Mouse (Mus musculus): ENCODE results near the gene Col4a3. TPM values are rescaled to one million over a fixed set of nuclear protein-coding genes. Genes with fewer than 3 reads are reported as not detected.

Col4a3 gene
- polyA plus RNA-seq, 1 experiment: 2.5 TPM

DNA sequence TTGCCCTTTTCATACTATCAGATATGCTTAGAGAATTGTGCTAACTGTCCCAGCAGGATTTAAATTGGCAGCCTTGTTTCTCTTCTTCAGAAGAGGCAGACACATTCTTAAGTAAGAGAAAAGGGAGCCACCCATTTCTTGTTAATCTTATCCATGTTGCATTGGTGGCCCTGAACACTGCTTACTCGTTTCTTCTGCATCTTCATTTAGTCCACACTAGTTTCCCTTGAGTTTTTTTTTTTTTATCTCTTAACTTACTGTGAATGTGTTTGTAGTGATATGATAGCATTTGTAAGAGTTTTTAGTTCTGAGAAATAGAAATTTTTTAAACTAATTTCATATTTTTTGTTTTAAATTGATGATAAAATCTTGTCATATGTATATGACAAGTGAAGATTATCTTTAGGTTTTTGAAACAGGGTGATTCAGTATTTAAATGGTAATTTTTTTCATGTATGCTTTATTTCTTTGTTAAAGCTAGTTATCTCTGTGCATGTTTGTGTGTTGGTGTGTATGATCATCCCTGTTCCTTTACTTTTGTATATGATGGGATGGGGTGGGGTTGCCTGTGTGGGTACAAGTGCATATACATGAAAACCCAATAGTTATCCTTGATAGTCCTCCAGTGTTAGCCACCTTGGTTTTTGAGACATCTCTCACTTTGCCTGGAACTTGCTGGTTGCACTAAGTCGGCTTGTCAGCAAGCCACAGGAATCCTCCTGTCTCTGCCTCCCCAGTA is 161.2 kb downstream of the Col4a3 start:
- Histone ChIP-seq H3K27ac (ENCODE audit: control insufficient read depth, insufficient read depth, low read depth, low read length, poor library complexity) (no peak overlapping the region), H3K4me3 (replicated peaks; ENCODE audit: control insufficient read depth, low read depth, low read length) (no peak overlapping the region), H3K4me1 (ENCODE audit: control insufficient read depth, insufficient read depth, low read length) (no peaks in the 10 kb centered on the region; the same call in 1 of the 2 replicates)
- TF ChIP-seq POLR2A (IDR thresholded peaks at IDR 0.05; ENCODE audit: borderline replicate concordance, control insufficient read depth, low read depth, low read length) (no peak), CTCF (IDR thresholded peaks at IDR 0.05; ENCODE audit: control insufficient read depth, insufficient read depth, low read length) (no peak)
- WGBS: 72% methylated on average over 2 of the region's 2 CpGs

DNA sequence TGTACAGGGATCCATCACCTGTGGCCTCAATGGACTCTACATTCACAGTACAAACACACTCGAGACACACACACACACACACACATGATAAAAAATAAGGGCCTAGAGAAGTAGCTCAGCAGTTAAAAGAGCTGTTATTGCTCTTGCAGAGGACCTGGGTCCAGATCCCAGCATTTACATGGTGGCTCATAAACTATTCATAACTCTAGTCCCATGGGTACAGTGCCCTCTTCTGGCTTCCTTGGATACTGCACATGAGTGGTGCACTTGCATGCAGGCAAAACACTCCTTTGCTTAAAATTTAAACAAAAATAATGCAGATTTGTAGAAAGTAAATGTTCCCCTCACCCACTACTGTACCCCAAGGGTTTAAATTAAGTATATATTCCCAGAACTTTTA is 172.8 kb downstream of the Col4a3 start:
- TF ChIP-seq CTCF (IDR thresholded peaks at IDR 0.05; ENCODE audit: control insufficient read depth, insufficient read depth, low read length) (0 out of 2 replicates have a peak, but pooled peaks have one; percentile 1), POLR2A (IDR thresholded peaks at IDR 0.05; ENCODE audit: borderline replicate concordance, control insufficient read depth, low read depth, low read length) (no peak)
- Histone ChIP-seq H3K4me1 (ENCODE audit: control insufficient read depth, insufficient read depth, low read length) (no peaks in the 10 kb centered on the region; the same call in 1 of the 2 replicates), H3K27ac (ENCODE audit: control insufficient read depth, insufficient read depth, low read depth, low read length, poor library complexity) (no peak overlapping the region), H3K4me3 (replicated peaks; ENCODE audit: control insufficient read depth, low read depth, low read length) (no peak overlapping the region)
- WGBS: 76% methylated on average over 1 of the region's 1 CpGs

GRCm38 (mm10) chr1:82761454-82762169 is 174.9 kb downstream of the Col4a3 start:
- 34% methylated on average over 8 of the region's 8 CpGs for WGBS

GRCm38 (mm10) chr1:82762274-82762673 is 175.6 kb downstream of the Col4a3 start:
- Histone ChIP-seq H3K4me3 (replicated peaks; ENCODE audit: control insufficient read depth, low read depth, low read length) (no peak overlapping the region), H3K4me1 (ENCODE audit: control insufficient read depth, insufficient read depth, low read length) (no peaks in the 10 kb centered on the region; the same call in 1 of the 2 replicates), H3K27ac (ENCODE audit: control insufficient read depth, insufficient read depth, low read depth, low read length, poor library complexity) (no peak overlapping the region; the same call in 1 of the 2 replicates)
- 77% methylated on average over 1 of the region's 1 CpGs for WGBS
- TF ChIP-seq POLR2A (IDR thresholded peaks at IDR 0.05; ENCODE audit: borderline replicate concordance, control insufficient read depth, low read depth, low read length) (no peak), CTCF (IDR thresholded peaks at IDR 0.05; ENCODE audit: control insufficient read depth, insufficient read depth, low read length) (peak; percentile 16; the same call in 1 of the 2 replicates)

More at GRCm38 (mm10) chr1:82761454-82762169, 174.9 kb downstream of the Col4a3 start:
- TF ChIP-seq CTCF (IDR thresholded peaks at IDR 0.05; ENCODE audit: control insufficient read depth, insufficient read depth, low read length) (no peak), POLR2A (IDR thresholded peaks at IDR 0.05; ENCODE audit: borderline replicate concordance, control insufficient read depth, low read depth, low read length) (no peak)
- Histone ChIP-seq H3K27ac (ENCODE audit: control insufficient read depth, insufficient read depth, low read depth, low read length, poor library complexity) (no peak overlapping the region; the same call in 1 of the 2 replicates), H3K4me3 (replicated peaks; ENCODE audit: control insufficient read depth, low read depth, low read length) (peak overlapping the region; percentile 25), H3K4me1 (ENCODE audit: control insufficient read depth, insufficient read depth, low read length) (no peaks in the 10 kb centered on the region; the same call in 1 of the 2 replicates)

GRCm38 (mm10) chr1:82766227-82766626 is 179.5 kb downstream of the Col4a3 start:
- WGBS: 79% methylated on average over 1 of the region's 1 CpGs
- H3K4me3 ChIP-seq (replicated peaks; ENCODE audit: control insufficient read depth, low read depth, low read length): no peak overlapping the region
- no peak overlapping the region for H3K27ac ChIP-seq (ENCODE audit: control insufficient read depth, insufficient read depth, low read depth, low read length, poor library complexity)

DNA sequence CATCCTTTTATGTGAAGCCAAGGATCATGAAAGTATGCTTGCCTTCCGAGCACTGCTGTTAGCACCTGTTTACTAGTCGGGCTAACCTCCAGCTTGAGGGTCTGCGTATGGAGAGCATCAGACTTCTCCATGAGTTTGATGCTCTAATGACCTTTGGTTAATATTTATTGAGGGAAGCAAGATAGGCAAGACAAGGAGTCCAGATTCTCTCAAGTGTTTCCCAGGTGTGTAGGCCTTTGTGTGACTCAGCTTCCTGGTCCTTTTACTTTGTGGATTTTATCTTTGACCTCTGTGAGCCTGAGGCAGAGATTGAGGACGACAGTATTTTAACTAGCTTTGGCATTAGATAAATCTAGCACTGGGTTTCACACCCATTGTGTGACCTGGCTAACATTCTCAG is 179.9 kb downstream of the Col4a3 start:
- WGBS: 87% methylated on average over 4 of the region's 4 CpGs
- TF ChIP-seq POLR2A (IDR thresholded peaks at IDR 0.05; ENCODE audit: borderline replicate concordance, control insufficient read depth, low read depth, low read length): no peak
- TF ChIP-seq CTCF (IDR thresholded peaks at IDR 0.05; ENCODE audit: control insufficient read depth, insufficient read depth, low read length): no peak

More at GRCm38 (mm10) chr1:82766227-82766626, 179.5 kb downstream of the Col4a3 start:
- H3K4me1 ChIP-seq (ENCODE audit: control insufficient read depth, insufficient read depth, low read length): no peaks in the 10 kb centered on the region; the same call in 1 of the 2 replicates
- no peak for TF ChIP-seq CTCF (IDR thresholded peaks at IDR 0.05; ENCODE audit: control insufficient read depth, insufficient read depth, low read length)
- TF ChIP-seq POLR2A (IDR thresholded peaks at IDR 0.05; ENCODE audit: borderline replicate concordance, control insufficient read depth, low read depth, low read length): no peak

GRCm38 (mm10) chr1:82768269-82768668 is 181.5 kb downstream of the Col4a3 start, which contains the start of gene Tm4sf20:
TSS of gene Tm4sf20 (minus strand) at chr1:82768461.
- 56% methylated on average over 5 of the region's 5 CpGs for WGBS
- TF ChIP-seq POLR2A (IDR thresholded peaks at IDR 0.05; ENCODE audit: borderline replicate concordance, control insufficient read depth, low read depth, low read length) (no peak), CTCF (IDR thresholded peaks at IDR 0.05; ENCODE audit: control insufficient read depth, insufficient read depth, low read length) (no peak)
- H3K4me1 ChIP-seq (ENCODE audit: control insufficient read depth, insufficient read depth, low read length): no peaks in the 10 kb centered on the region; the same call in 1 of the 2 replicates
- H3K4me3 ChIP-seq (replicated peaks; ENCODE audit: control insufficient read depth, low read depth, low read length): no peak within 1 kb of the TSS
- no peak within 1 kb of the TSS for H3K27ac ChIP-seq (ENCODE audit: control insufficient read depth, insufficient read depth, low read depth, low read length, poor library complexity)

More for the DNA sequence above, 179.9 kb downstream of the Col4a3 start:
- H3K27ac ChIP-seq (ENCODE audit: control insufficient read depth, insufficient read depth, low read depth, low read length, poor library complexity): no peak overlapping the region
- H3K4me3 ChIP-seq (replicated peaks; ENCODE audit: control insufficient read depth, low read depth, low read length): no peak overlapping the region
- no peaks in the 10 kb centered on the region; the same call in 1 of the 2 replicates for H3K4me1 ChIP-seq (ENCODE audit: control insufficient read depth, insufficient read depth, low read length)

Measured in bone marrow, adult 2 months (tissue).